Mouse (Mus musculus) ES-Bruce4 (cell line): Measurements from ENCODE around the gene Trim52.

Experiments used
- CTCF ChIP-seq: IDR thresholded peaks from one replicate; pipeline ENCODE4 v1.8.1; 2011; ENCODE audit warnings: low read depth, low read length
- EP300 ChIP-seq: IDR thresholded peaks from 2 replicates; pipeline ENCODE4 v1.6.1; 2011; ENCODE audit warnings: low read depth, low read length; ENCODE audit not compliant: insufficient read depth
- POLR2A ChIP-seq: IDR thresholded peaks from one replicate; pipeline ENCODE4 v1.8.1; 2011; ENCODE audit warnings: low read length; ENCODE audit not compliant: insufficient read depth

DNA sequence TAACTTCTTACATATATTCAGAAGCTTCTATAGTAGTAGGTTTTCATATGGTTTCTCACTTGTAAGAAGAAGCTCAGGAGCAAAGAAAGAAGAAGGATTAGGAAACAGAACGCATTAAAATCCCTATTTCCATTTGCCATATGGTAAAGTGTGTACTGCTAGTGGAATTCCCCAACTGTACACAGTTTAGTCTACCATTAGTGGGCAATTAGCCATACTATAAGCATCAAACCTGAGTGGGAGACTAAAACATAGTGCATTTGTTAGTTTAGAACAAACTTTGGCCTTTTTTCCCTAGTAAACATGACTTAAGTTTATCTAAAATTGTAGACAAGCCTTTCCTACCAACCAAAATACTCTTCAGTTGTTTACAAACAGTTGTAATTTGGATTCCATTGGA is 33.4 kb upstream of the Trim52 start:
- TF ChIP-seq CTCF (no peak), EP300 (no peak), POLR2A (no peak)
